Mouse (Mus musculus) fat pad, adult 2 months (tissue): ENCODE measurements around the gene Stxbp2.
A peak's percentile ranks its signal among the peaks of the same experiment; 100 is the strongest.

Experiments used
- DNase-seq: peaks from one replicate; pipeline ENCODE4 v3.0.0-alpha.2; 2011; ENCODE audit warnings: low read depth, low spot score; ENCODE audit errors: extremely low read depth

The Stxbp2 gene

GRCm38 (mm10) chr8:3628014-3628413 lies 2.7 kb upstream of the Stxbp2 start:
- no peak for DNase-seq

DNA sequence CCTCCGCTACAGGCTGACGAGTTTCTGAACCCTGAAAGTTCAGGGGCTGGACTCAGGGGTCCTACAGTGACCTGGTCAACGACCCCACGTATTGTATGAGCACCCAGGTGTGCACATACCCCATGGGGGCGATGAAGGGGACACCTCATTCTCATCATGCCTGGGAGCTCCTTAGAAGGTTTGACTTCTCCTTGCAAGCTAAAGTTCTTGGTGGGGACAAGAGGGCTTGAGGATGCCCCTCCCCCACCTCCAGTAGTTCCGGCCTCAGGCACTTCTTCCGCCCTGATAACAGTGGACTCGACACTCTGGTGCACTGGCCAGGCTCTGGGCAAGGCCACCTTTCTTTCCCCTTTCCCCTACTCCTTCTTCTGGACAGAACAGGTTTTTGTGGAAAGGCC lies 722 bp downstream of the Stxbp2 start:
- DNase-seq = no peak

GRCm38 (mm10) chr8:3645804-3646203 lies 15.0 kb downstream of the Stxbp2 start:
- no peak for DNase-seq

DNA sequence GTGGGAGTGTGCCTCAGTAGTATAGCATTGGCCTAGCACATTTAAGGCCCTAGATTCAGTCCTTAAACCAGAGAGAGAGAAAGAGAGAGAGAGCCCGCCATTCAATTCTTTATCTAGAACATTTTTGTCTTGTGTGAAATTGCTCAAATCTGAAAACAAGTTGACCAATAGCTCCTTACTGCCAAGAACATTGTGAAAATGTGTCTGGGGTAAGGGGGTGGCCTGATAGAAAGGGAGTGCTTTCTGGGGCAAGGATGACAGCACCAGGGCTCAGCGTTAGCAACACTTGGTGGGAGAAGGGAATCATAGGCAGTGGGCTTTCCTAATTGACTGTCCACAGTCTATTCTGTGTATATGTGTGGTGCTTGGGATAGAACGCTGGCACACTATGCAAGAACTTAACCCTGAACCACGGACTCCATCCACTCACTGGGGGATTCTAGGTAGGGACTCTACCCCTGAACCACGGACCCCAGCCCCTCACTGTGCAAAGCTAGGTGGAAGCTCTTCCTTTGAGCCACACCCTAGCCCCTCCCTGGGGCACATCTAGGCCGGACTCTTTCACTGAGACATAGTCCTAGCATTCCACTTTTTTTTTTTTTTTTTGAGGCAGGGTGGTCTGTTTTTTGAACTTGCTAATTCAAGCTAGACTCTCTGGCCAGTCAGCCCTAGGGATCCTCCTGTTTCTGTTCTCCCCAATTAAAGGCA lies 16.2 kb downstream of the Stxbp2 start:
- DNase-seq = no peak

DNA sequence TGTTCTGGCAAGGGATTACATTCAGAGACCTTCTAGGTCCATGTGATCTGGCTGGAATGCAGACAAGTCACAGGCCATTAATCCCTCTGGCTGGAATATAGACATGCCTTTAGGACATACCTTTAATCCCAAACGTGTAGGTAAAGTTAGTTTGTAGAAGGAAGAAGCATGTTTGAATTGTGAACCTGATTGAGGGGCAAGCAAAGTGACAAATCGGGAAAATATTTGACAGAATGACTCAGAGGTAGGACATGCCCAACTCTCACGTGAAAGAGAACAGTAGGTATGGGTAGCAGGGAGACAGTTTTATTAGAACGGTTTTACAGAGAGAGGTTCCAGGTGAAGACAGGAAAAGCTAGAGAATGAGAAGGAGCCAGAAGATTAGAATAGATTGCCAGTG lies 16.8 kb downstream of the Stxbp2 start:
- DNase-seq = no peak

DNA sequence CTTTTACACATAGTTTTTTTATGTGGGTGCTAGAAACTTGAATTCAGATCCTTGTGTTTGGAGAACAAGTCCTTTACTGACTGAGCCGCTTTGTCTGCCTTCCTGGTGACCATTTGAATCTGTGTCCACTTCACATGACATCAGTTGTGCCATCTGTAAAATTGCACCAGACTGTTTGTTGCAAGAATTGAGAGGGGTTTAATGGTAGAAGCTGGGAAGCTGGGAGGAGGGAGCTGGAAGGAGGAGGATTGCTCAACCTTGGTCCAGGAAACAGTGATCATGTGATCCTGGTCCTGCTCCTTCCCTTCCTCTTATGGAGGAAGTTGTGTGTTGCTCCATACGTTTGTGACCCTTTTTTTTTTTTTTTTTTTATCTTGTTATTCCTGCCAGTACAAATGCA lies 17.5 kb downstream of the Stxbp2 start:
- DNase-seq = no peak

DNA sequence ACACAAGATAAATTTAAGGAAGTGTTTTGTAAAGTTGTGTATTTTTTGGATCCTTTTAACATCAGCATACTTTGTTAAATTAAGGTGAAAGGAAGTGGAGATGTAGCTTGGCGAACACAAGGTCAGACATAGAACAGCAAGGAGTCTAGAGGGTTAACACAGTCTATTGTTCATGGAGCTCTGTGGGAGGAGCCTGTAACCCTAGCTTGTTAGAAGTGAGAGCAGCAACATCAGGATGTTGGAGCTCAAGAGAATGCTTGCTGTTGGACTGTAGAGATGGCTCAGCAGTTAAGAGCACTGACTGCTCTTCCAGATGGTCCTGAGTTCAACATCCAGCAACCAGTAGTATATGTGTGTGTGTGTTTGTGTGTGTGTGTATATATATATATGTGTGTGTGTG lies 18.2 kb downstream of the Stxbp2 start:
- no peak for DNase-seq

- no peak for DNase-seq
These were observed 22.1 kb downstream of the Stxbp2 start for GRCm38 (mm10) chr8:3652845-3653244.

- no peak for DNase-seq
These were observed 24.2 kb downstream of the Stxbp2 start for GRCm38 (mm10) chr8:3654726-3655508.

DNA sequence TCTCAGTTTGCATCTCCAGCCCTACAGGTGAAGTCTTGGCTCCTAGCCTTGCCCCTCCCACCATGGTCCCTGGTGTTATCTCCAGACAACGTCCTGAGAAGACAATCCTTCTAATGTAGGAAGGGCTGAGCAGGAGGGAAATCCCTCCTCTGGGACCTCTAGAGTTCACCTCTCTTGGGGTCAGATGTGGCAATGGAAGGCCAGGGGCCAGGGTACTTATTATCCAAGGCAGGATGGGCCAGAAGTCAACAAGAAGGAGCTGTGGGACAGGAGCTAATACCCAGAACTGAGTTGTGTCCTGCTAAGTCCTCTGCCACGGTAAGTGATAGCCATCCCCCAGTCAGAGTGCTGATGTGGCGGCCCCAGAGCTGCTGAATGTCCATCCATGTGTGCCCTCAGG lies 24.8 kb downstream of the Stxbp2 start, which contains the start of gene Retn:
Gene Retn (plus strand): TSS at position 245 of the 400 bp plus-strand sequence.
- DNase-seq = no peak

DNA sequence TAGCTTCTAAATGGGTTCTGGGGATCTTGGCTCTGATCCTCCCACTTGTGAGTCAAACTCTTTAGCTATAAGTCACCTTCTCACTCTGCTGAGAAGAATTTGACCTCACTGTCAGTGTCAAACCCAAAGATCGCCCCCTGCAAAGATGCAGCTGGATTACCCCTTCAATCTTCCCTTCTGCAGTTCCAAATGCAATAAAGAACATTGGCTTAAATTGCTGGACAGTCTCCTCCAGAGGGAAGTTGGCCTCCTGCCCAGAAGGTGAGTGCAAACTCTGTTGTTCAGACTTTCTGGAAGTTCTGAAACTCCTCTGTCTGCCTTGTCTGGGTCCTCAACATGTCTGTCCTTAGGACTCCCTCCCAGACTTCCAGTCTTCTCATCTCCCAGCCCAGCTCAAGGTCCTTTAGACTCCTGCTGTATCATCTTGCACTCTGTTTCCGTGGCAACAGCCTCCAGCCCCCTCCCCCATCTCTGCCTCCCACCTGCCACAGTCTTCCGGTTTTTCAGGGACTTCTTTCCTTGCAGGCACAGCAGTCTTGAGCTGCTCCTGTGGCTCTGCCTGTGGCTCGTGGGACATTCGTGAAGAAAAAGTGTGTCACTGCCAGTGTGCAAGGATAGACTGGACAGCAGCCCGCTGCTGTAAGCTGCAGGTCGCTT lies 26.1 kb downstream of the Stxbp2 start:
- no peak for DNase-seq

GRCm38 (mm10) chr8:3660889-3661288 lies 30.1 kb downstream of the Stxbp2 start:
- no peak for DNase-seq

- DNase-seq = no peak
These were observed 33.6 kb downstream of the Stxbp2 start for GRCm38 (mm10) chr8:3664405-3664804.

- DNase-seq = no peak
These were observed 34.8 kb downstream of the Stxbp2 start, which contains the start of gene Mcemp1 for GRCm38 (mm10) chr8:3665507-3665906. Gene Mcemp1, plus strand, starts transcription at chr8:3665754.

GRCm38 (mm10) chr8:3670388-3670787 lies 39.6 kb downstream of the Stxbp2 start:
- DNase-seq = no peak

DNA sequence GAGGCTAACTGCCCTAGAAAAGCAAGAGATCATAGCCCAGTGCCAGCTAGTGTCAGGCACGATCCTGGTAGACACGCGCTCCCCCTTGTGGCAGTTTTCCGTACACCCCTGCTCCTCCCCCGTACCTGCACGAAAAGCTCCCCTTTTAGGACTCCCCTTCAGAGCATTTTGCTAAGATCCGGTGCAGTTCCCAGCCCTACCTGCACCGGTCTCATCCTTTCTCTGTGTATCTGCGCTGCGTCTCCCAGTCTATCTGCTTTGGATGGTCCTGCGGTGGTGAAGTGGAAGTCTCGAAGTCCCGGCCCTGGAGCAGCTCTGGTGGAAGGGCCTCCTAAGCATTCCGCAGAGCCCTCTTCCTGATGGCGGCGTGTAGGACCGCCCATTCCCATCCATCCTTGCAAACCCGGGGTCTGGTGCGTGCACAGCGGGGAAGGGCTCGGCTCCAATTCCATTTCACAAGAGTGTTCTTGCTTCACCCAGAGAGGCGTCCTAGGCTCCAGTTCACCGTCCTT lies 41.3 kb downstream of the Stxbp2 start, which contains the start of gene Fcor:
Gene Fcor (minus strand): TSS at position 383 of the 512 bp plus-strand sequence.
- no peak for DNase-seq

DNA sequence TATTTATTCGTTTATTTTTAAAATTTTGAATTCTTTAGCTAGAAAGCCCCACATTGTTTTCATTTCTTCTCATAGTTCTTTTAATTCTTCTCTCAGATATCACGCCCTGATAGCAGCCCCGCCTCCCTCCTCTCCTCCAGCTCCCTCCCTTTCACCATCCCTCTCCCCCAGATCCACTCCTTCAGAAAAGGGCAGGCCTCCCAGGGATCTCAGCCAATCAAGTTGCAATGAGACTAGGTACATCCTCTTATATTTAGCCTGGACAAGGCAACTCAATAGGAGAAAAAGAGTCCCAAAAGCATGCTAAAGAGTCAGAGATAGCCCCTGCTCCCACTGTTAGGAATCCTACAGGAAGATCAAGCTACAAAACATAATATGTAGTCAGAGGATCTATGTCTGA lies 43.9 kb downstream of the Stxbp2 start:
- no peak for DNase-seq

GRCm38 (mm10) chr8:3676131-3676992 lies 45.6 kb downstream of the Stxbp2 start, which contains the start of gene Trappc5:
Gene Trappc5, plus strand, starts transcription at chr8:3676299.
- peak; percentile 11 for DNase-seq

DNA sequence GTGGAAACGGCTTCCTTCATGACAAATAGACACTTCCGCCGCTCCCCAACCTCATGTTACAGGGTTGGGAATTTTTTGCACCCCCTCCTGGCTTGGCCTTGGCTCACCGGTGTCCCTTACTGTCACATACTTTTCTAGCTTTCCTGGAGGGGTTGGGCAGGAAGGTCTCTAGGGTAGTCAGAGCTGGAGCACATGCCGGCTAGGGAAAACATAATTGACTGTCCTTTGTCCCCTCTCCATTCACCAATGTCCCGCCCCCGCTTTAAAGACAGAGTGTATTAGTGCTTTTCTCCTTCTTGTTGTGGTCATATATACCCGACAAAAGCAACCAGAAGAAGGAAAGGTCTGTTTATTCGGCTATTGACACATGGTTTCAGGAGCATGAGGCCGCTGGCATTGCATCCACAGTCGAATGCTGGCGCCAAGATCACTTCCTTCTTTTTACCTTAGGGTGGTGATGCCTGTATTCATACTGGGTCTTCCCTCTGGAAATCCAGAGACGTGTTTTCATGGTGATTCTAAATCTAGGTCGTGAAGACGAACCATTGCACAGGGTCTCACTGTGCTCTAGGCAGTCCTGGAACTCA lies 46.3 kb downstream of the Stxbp2 start:
- DNase-seq = no peak

DNA sequence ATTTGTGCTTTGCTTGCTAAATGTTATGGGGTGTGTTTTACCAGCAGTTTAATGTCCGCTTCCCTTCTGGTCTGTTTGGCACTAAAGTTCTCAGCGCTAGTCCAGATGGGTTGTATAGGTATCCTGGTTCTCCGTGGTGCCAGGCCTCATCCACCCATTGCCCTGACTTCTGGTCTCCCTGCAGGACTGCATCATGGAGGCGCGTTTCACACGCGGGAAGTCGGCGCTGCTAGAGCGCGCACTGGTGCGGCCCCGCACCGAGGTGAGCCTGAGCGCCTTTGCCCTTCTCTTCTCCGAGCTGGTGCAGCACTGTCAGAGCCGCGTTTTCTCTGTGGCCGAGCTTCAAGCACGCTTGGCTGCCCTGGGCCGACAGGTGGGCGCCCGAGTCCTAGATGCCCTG lies 48.1 kb downstream of the Stxbp2 start:
- DNase-seq = no peak
